Mouse (Mus musculus) megakaryocyte, embryonic 14.5 days (primary cell): ENCODE measurements around the gene D130052B06Rik.

Experiments used
- FLI1 ChIP-seq: IDR thresholded peaks from 2 replicates; pipeline ENCODE4 v1.6.1; 2012; ENCODE audit warnings: low read length, inconsistent platforms, mixed read lengths
- GATA1 ChIP-seq: IDR thresholded peaks from 3 replicates; pipeline ENCODE4 v1.6.1; 2012; ENCODE audit warnings: mixed read lengths, low read length, inconsistent platforms, borderline replicate concordance

DNA sequence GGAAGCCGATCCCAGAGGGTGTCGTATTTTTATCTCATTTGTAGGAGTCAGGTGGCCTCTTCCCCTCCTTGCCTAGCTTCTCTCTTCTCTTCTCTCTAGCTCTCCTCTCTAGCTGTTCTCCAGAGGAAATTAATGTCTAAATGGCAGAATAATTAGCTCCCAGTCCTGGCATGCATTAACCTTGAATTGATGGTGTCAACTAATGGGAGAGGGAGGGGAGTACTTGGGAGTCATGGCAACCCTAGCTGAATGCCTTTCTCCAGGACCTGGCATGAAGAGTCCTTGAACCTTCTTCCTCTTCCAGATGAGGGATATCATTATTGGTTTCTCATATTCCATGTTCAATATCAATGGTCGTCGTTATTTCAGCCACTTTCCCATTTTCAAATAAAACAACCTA, 2.4 kb upstream of the D130052B06Rik start:
- TF ChIP-seq GATA1 (no peak), FLI1 (no peak)
